Mouse (Mus musculus) heart, adult 8-10 months (tissue): ENCODE measurements around the gene Gp2. TPM values are rescaled to one million over a fixed set of nuclear protein-coding genes. Genes with fewer than 3 reads are reported as not detected.

ENCODE experiments used
- DNase-seq: peaks from one replicate; pipeline ENCODE4 v3.0.0; 2022; ENCODE audit warnings: low spot score
- total RNA-seq, 4 experiments: library from RNA; stranded (reverse); gene quantifications; 2 replicates each; pipeline ENCODE4 v1.2.4; 2022

Gene Gp2
- not detected for total RNA-seq

DNA sequence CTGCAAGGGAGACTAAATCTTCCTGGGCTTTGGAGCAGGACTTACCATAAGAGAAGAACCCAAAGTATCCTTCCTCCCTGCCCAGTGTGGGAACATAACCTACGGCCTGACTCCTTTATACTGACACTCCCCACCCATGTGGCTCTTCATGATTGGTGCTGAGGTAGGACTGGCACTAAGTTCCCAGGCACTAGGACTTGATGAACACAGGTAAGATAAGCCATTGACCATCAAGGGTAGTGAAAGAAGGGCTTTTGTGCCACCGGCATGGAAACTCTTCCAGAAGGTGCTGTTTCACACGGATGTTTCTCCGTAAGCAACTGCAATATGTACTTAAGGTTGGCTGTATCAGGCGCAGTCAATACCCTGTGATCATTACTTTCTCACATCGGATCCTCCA lies at the start of gene Gp2:
Gene Gp2 (minus strand): TSS at position 101 of the 400 bp plus-strand sequence.
- DNase-seq, result no peak

DNA sequence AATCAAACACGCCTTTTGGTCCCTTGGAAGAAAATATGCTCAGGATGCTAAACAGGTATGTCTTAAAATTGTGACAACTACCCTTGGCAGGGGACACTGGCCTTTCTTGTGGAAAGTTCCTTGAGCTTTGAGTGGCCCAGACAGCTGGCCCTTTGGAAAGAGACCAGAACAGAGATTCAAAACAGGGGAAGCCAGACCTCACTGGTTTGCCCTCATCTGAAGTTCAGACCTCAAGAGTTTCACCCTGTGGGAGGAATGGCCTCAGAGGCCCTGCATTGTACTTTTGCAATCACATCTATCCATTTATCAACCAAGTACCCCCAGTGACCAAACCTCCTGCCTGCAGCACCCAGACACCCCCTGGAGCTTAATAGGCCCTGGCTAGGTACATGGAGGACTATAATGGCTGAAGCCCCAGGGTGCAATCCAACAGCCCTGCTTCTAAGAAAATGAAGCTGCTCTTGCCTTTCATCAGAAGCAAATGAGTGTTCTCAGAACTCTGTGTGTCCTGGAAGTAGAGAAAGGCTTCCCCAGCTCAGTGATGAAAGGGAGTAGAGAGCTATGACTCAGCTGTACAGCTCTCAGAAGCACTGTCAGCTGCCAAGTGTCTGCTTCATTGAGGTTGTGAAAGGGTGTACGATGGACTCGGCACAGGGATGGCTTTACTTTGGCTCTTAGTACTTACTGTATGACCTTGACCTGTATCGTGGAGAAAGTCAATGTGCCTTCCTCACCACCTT lies 31.1 kb upstream of the Gp2 start:
- DNase-seq, result no peak

DNA sequence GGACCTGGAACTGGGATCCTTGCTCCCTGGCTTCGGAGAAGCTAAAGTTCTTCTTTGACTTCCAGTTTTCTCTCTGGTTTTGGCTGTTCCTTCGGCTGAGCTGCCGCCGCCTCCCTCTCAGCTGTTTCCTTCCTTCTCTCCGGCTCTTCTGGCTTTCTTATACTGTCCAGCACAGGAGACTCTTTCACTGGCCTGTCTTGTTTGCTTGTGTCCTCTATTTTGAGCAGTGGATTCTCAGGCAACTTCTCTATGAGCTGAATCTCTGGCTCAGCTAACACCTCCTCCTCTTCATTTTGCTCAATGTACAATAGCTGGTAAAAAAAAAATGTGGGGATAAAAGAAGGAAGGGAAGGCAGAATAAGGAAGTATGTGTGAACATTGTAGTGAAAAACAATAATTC lies 27.6 kb upstream of the Gp2 start:
- DNase-seq, result no peak

DNA sequence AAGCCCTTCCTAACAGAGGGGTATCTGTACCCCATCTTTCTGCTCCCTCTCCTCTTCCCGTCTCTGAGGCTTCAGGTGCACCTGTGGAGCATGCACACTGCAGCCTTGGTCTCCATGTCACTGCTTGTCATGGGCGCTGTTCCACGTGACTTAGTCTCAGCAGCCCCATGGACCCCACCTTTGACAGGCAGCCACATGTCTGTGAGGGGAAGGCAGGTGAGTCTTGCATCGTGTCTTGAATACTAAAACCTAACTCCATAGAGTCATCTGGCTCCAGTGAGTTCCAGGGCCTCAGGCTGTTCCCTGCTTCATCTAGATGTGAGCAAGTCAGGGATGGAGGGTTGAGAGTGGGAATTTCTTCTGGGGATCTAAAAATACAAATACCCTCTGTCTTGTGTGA lies 25.1 kb upstream of the Gp2 start:
- no peak for DNase-seq

DNA sequence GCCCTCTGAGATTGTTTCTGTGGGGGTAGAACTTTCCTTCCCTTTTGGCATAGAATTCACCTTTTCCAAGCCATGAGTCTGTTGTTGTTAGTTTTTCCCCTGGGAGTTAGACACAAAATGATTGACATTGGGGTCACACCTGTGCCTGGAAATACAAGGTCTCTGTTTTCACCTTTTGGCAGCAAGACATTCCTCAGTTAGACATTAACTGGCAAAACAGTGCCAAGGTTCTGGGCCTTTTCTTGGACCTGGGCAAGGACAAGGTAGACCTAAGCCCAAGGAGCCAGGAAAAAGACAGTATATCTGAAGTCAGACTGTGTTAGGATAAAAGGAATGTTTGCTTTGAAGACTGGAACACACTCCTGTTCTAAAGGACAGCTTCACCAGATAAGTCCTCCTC lies 20.2 kb upstream of the Gp2 start, which contains the start of gene Umod:
Gene Umod (minus strand): TSS at position 27 of the 400 bp plus-strand sequence.
- no peak for DNase-seq

DNA sequence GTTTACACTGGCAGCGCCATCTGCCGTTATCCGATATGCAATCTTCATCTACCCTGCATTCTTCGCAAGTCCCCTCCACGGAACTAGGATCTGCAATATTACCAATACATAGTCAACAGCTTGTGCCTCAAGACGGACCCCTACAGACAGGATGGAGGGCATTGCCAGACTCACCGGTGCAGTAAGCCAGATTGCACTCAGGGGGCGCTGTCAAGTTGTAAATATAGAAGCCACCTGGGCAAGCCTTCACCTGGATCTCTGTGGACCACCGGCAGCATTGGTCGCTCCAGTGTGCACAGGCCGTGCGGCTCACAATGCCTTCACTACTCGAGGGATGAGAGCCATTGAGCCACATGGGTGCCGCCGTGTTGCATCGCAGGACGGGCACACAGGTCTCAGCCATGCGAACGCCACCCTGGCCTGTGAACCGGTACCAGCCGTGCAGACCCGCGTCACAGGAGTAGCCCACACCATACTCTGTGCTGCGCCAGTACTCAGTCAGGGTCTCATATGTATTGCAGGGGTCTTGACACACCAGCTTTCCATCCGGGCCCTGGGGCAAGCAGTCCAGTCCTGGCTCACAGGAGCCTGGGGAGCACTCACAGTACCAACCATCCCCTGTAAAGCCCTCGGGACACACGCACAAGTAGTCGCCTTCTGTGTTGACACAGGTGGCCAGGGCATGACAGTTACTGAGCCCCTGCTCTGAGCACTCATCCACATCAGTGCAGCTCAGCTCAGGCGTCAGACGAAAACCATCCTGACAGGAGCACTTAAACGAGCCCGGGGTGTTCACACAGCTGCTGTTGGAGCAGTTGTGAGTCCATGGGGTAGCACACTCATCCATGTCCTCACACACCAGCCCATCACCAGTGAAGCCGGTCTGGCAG lies 17.7 kb upstream of the Gp2 start:
- no peak for DNase-seq

DNA sequence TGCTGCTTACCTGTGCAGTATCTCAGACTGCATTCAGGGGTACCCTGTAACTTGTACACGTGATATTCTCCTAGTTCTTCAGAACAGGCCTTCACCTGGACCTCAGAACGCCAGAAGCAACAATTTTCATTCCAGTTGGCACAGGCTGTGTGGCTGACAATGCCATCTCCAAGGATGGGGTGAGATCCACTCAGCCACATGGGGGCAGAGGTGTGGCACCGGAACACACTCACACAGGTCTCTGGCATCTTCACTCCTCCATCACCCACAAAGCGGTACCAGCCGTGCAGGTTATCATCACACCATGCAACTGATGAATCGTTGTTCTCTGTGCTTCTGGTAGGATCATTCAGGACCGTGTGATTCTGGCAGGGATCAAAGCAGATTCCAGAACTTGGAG lies 4.9 kb downstream of the Gp2 start:
- no peak for DNase-seq

DNA sequence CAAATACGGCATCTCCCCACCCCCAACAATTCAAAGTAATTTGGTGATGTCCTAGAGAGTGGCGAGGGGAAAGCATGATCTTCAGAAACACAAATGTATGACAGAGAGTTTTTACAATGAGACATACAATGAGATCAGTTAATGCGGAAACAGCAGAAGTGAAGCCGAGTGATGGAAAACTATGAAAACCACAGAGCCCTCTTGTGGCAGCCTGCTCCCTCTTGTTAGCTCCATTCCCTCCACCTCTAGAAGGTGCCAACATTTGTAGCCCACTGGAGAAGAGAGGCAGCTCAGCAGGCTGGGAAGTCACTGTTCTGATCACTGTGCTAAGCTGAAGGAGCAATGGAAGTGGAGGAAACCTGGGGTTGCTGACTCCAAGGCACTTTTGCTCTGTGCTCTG lies 15.2 kb downstream of the Gp2 start:
- DNase-seq, result no peak

DNA sequence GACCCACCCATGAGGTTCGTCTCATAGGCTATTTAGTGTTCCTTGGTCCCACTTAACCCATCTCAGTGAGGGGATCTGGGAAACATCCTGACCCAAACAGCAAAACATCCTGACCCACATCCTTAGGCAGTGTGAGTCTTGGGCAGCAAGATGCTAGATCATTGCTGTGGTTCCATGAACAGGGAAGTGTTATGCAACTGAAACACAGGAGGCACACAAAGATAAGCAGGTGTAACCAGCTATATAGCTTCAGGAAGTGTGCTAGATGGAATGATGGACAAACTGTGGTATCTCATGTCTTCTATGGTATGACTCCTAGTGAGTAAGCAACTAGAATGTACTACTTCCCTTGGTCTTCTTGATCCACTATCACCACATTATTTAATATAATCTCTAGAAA lies 17.1 kb downstream of the Gp2 start:
- DNase-seq, result no peak

DNA sequence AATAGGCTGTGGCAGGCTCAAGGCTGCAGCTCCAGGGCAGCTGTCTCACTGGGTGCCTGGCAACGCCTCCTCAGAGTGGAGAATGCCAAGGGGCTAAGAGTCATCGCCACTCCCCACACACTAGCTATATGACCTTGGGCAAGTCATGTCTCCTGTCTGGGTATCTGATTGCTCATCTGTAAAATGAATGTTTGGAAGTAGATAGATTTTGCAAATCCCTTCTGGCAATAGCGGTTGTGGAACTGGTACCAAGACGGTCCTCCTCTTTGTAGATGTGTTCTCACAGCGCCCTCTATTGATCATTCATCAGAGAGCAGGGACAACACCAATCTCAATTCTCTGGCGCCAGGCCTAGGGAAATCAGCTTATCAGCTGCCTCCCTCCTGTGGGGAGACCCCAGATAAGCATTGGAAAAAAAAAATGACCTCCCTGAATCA lies 31.9 kb downstream of the Gp2 start:
- peak; percentile 2 for DNase-seq

DNA sequence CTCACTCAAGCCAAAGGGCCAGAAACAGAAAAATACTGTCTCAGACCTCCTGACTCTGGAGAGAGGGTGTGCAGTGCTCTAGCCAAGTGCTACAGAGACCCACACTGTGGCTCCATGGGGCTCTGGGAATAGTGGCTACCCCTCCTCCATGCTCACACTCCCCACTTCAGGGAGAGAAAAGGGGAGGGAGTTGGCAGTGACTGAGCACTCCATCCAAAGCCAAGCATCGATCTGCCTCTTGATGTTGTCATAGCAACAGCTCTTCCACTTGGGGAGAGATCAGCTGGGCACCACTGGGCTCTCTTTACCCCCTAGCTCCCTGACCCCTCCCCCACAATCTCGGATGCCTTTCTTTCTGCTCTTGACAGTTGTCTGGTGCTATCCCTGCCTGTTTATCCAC lies 38.4 kb downstream of the Gp2 start:
- no peak for DNase-seq

DNA sequence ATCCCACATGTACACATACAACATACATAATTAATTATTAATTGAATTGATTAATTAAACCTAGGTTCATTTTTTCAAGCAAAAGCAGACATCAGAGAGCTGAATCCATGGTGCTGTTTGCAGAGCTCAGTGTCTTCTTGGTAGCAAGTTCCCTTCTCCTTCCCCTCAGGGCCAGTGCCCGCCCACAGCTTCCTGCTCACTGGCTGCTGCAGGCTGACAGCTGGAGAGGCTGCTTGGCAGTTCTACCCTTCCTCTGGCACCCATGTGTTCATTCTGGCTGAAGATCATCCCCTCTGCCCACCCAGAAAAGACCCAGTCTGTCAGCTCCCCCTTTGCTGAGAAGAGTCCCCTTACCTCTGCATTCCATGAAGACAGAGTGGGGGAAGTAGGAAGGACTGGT lies 40.6 kb downstream of the Gp2 start:
- DNase-seq, result no peak

DNA sequence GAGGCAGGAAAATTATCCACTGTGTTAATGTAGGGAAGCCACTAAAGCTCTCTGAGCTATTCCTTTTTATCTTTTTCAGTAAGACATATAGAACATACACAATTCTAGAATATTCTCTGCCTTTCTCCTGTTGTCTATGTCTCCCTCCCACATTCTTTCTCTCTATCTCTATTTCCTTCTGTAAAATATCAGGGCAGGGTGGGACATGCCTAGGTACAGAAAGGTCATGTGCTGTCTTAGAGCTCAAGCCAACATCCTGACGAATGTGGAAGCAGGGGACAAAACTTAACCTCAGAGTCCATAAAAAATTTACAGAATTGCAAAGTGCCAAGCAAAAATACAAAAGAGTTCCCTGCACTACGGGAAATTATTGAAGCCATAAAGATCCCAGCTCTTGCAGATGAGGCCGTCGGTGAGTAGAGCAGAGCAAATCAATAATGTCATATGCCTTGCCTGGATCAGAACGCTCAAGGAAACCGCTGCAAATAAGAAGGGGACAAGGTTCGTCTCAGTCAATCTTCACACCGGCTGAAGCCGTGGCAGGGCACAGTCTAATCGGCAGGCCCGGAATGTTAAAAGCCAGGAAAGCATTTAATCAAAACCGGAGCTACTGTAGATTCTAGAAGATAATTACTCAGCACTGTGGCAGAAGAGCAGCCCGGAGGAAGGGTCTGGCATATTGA lies 64.9 kb downstream of the Gp2 start:
- DNase-seq, result no peak

Other genes starting within 250 kb of the Gp2 start
- not detected for gene Umod, start 20.0 kb upstream of the Gp2 start, total RNA-seq
- gene Acsm5, start 60.2 kb upstream of the Gp2 start, total RNA-seq, result 10 to 100 TPM; 17.1 to 31.6 (median 30.0) TPM
- under 1 TPM in 1 of 4 experiments, not detected in 3; 0.12 TPM for gene Pdilt, start 64.2 kb upstream of the Gp2 start, total RNA-seq
- gene Acsm2, start 95.1 kb upstream of the Gp2 start, total RNA-seq, result not detected
- not detected for gene Acsm1, start 147.7 kb upstream of the Gp2 start, total RNA-seq
- not detected for gene Acsm4, start 230.7 kb upstream of the Gp2 start, total RNA-seq